Mouse (Mus musculus) c-Kit-positive CD71-positive TER-119-negative erythroid progenitor cells, embryonic 14.5 days (primary cell): ENCODE results near the gene Ap1s3.
A peak's percentile ranks its signal among the peaks of the same experiment; 100 is the strongest.

Source experiments
- DNase-seq: peaks from one replicate; pipeline ENCODE4 v3.0.0-alpha.2; 2013; ENCODE audit warnings: low read depth

Ap1s3 gene

GRCm38 (mm10) chr1:79671543-79672337 lies at the start of gene Ap1s3:
Ap1s3 (minus strand) TSS chr1:79671972.
- DNase-seq: peak; percentile 45

- no peak for DNase-seq
These were observed 42.6 kb upstream of the Ap1s3 start for GRCm38 (mm10) chr1:79714152-79714923.

- DNase-seq: no peak
These were observed 41.3 kb upstream of the Ap1s3 start for GRCm38 (mm10) chr1:79713081-79713480.

- no peak for DNase-seq
These were observed 39.7 kb upstream of the Ap1s3 start for GRCm38 (mm10) chr1:79711147-79712126.

GRCm38 (mm10) chr1:79710678-79711077 lies 38.9 kb upstream of the Ap1s3 start:
- no peak for DNase-seq

- no peak for DNase-seq
These were observed 38.4 kb upstream of the Ap1s3 start for GRCm38 (mm10) chr1:79710216-79710615.

GRCm38 (mm10) chr1:79707383-79707782 lies 35.6 kb upstream of the Ap1s3 start:
- no peak for DNase-seq

GRCm38 (mm10) chr1:79706707-79707106 lies 34.9 kb upstream of the Ap1s3 start:
- no peak for DNase-seq

- no peak for DNase-seq
These were observed 32.9 kb upstream of the Ap1s3 start for GRCm38 (mm10) chr1:79704672-79705071.

GRCm38 (mm10) chr1:79703520-79703919 lies 31.7 kb upstream of the Ap1s3 start:
- no peak for DNase-seq

GRCm38 (mm10) chr1:79698506-79698905 lies 26.7 kb upstream of the Ap1s3 start:
- DNase-seq: no peak

GRCm38 (mm10) chr1:79697382-79697781 lies 25.6 kb upstream of the Ap1s3 start:
- no peak for DNase-seq

GRCm38 (mm10) chr1:79696933-79697332 lies 25.2 kb upstream of the Ap1s3 start:
- DNase-seq: no peak

GRCm38 (mm10) chr1:79692482-79692881 lies 20.7 kb upstream of the Ap1s3 start:
- DNase-seq: no peak

GRCm38 (mm10) chr1:79687254-79687653 lies 15.5 kb upstream of the Ap1s3 start:
- no peak for DNase-seq

- DNase-seq: no peak
These were observed 12.3 kb upstream of the Ap1s3 start for GRCm38 (mm10) chr1:79684027-79684426.

- DNase-seq: no peak
These were observed 11.2 kb upstream of the Ap1s3 start for GRCm38 (mm10) chr1:79682936-79683335.

GRCm38 (mm10) chr1:79680777-79681176 lies 9.0 kb upstream of the Ap1s3 start:
- DNase-seq: no peak

GRCm38 (mm10) chr1:79678117-79678684 lies 6.4 kb upstream of the Ap1s3 start:
- DNase-seq: no peak

- DNase-seq: no peak
These were observed 3.9 kb upstream of the Ap1s3 start for GRCm38 (mm10) chr1:79675716-79676115.

GRCm38 (mm10) chr1:79671196-79671542 lies 603 bp downstream of the Ap1s3 start:
- no peak for DNase-seq
